Mouse (Mus musculus) splenic B cell, adult 2 months (primary cell): ENCODE results near the gene Gm13275.
A peak's percentile ranks its signal among the peaks of the same experiment; 100 is the strongest.
"Not testable (repeated sequence)": the region's sequence is repeated elsewhere in the genome, so short reads cannot be mapped to it uniquely, and the experiment has no call there.

Source experiments
- DNase-seq: peaks from one replicate; pipeline ENCODE4 v3.0.0-alpha.2; 2011; ENCODE audit warnings: low read depth, low spot score
- H3K27me3 ChIP-seq: 2 replicates; pipeline ENCODE4 v1.6.1; 2012; ENCODE audit warnings: mild to moderate bottlenecking, low read length, moderate library complexity, mixed read lengths; ENCODE audit not compliant: control insufficient read depth, poor library complexity, insufficient read depth, severe bottlenecking
- H3K36me3 ChIP-seq: 2 replicates; pipeline ENCODE4 v1.6.1; 2012; ENCODE audit warnings: mild to moderate bottlenecking, low read length, moderate library complexity, mixed read lengths; ENCODE audit not compliant: control insufficient read depth, poor library complexity, insufficient read depth, severe bottlenecking

Gene Gm13275

GRCm38 (mm10) chr4:88780320-88780719, 14.0 kb upstream of the Gm13275 start:
- not testable (repeated sequence) for H3K27me3 ChIP-seq, H3K36me3 ChIP-seq, DNase-seq

- H3K27me3 ChIP-seq, H3K36me3 ChIP-seq, DNase-seq: not testable (repeated sequence)
Measured at GRCm38 (mm10) chr4:88781831-88782230, 12.5 kb upstream of the Gm13275 start, which contains the start of gene Ifnz. Gene Ifnz, plus strand, starts transcription at chr4:88782131.

GRCm38 (mm10) chr4:88782335-88782734, 12.0 kb upstream of the Gm13275 start:
- not testable (repeated sequence) for H3K36me3 ChIP-seq, H3K27me3 ChIP-seq, DNase-seq

- H3K27me3 ChIP-seq, H3K36me3 ChIP-seq, DNase-seq: not testable (repeated sequence)
Measured at GRCm38 (mm10) chr4:88785409-88785808, 8.9 kb upstream of the Gm13275 start, which contains the start of gene Gm13276. Gene Gm13276, plus strand, starts transcription at chr4:88785709.

GRCm38 (mm10) chr4:88788402-88788801, 5.9 kb upstream of the Gm13275 start, which contains the start of gene Gm13277:
Gene Gm13277, plus strand, starts transcription at chr4:88788632.
- H3K27me3 ChIP-seq, DNase-seq, H3K36me3 ChIP-seq: not testable (repeated sequence)

- not testable (repeated sequence) for H3K36me3 ChIP-seq, DNase-seq, H3K27me3 ChIP-seq
Measured at GRCm38 (mm10) chr4:88791250-88791649, 3.0 kb upstream of the Gm13275 start, which contains the start of gene Gm13278. Gene Gm13278, plus strand, starts transcription at chr4:88791550.

- H3K27me3 ChIP-seq, DNase-seq, H3K36me3 ChIP-seq: not testable (repeated sequence)
Measured at GRCm38 (mm10) chr4:88797097-88797496, 2.8 kb downstream of the Gm13275 start, which contains the start of gene Gm13279. Gene Gm13279, plus strand, starts transcription at chr4:88797397.

GRCm38 (mm10) chr4:88799365-88799764, 5.1 kb downstream of the Gm13275 start, which contains the start of gene Gm13285:
Gene Gm13285, plus strand, starts transcription at chr4:88799665.
- H3K36me3 ChIP-seq, DNase-seq, H3K27me3 ChIP-seq: not testable (repeated sequence)

GRCm38 (mm10) chr4:88802954-88803353, 8.7 kb downstream of the Gm13275 start, which contains the start of gene Gm13287:
Gene Gm13287, plus strand, starts transcription at chr4:88803254.
- not testable (repeated sequence) for H3K27me3 ChIP-seq, H3K36me3 ChIP-seq, DNase-seq

- DNase-seq, H3K36me3 ChIP-seq, H3K27me3 ChIP-seq: not testable (repeated sequence)
Measured at GRCm38 (mm10) chr4:88805231-88805630, 10.9 kb downstream of the Gm13275 start, which contains the start of gene Gm13288. Gene Gm13288, plus strand, starts transcription at chr4:88805531.

- H3K36me3 ChIP-seq, H3K27me3 ChIP-seq, DNase-seq: not testable (repeated sequence)
Measured at GRCm38 (mm10) chr4:88805761-88806160, 11.5 kb downstream of the Gm13275 start.

- DNase-seq = no peak
Measured at GRCm38 (mm10) chr4:88815928-88816327, 21.6 kb downstream of the Gm13275 start, which contains the start of gene Ifna7. Gene Ifna7, plus strand, starts transcription at chr4:88816228.

GRCm38 (mm10) chr4:88819659-88820058, 25.4 kb downstream of the Gm13275 start, which contains the start of gene Ifna11:
Gene Ifna11, plus strand, starts transcription at chr4:88819959.
- no peak for DNase-seq
- Histone ChIP-seq H3K27me3 (no peaks in the 10 kb centered on the region), H3K36me3 (no peaks in the 10 kb centered on the region)

More at GRCm38 (mm10) chr4:88815928-88816327, 21.6 kb downstream of the Gm13275 start, which contains the start of gene Ifna7:
- Histone ChIP-seq H3K27me3 (no peaks in the 10 kb centered on the region), H3K36me3 (no peaks in the 10 kb centered on the region)

- Histone ChIP-seq H3K27me3 (no peaks in the 10 kb centered on the region), H3K36me3 (no peaks in the 10 kb centered on the region)
- peak; percentile 42 for DNase-seq
Measured at GRCm38 (mm10) chr4:88822995-88823394, 28.7 kb downstream of the Gm13275 start.

- H3K36me3 ChIP-seq, H3K27me3 ChIP-seq, DNase-seq: not testable (repeated sequence)
Measured at GRCm38 (mm10) chr4:88827116-88827515, 32.8 kb downstream of the Gm13275 start, which contains the start of gene Ifna6. Gene Ifna6, plus strand, starts transcription at chr4:88827416.
